Mouse (Mus musculus): ENCODE results near the gene Nhej1.

DNA sequence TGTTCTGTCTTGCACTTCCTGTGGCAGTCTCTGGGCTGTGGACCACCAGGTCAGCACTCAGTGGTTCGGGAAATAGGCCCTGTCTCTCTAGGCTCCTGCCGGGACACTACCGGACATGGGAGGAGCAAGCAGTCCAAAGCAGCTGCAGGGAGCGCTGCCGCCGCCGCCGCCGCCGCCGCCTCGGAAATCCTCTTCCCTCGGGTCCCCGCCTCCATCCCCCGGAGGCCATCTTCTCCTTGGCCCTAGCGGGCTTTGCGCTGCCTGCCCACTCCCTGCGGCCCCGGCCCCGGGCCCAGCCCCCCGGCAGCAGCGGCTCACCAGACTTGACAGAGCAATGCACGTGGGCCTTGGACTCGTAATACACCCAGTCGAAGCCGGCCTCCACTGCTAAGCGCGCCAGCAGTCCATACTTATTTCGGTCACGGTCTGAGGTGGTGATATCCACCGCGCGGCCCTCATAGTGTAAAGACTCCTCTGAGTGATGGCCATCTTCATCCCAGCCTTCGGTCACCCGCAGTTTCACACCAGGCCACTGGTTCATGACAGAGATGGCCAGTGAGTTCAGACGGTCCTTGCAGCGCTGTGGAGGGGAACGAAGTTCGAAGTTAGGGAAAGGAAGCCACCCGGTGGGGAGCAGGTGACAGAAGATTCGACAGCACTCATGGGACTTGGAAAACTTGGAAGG lies 176.9 kb downstream of the Nhej1 start:
- TF ChIP-seq CTCF (IDR thresholded peaks at IDR 0.05; ENCODE audit: low read depth, low read length), result no peak
- no peak for TF ChIP-seq POLR2A (IDR thresholded peaks at IDR 0.05; ENCODE audit: insufficient read depth, low read length)
- TF ChIP-seq EP300 (IDR thresholded peaks at IDR 0.05; ENCODE audit: insufficient read depth, low read depth, low read length), result no peak
